Mouse (Mus musculus): ENCODE data around the gene Col5a2. TPM values are rescaled to one million over a fixed set of nuclear protein-coding genes. Genes with fewer than 3 reads are reported as not detected.
"Not testable (repeated sequence)": the region's sequence is repeated elsewhere in the genome, so short reads cannot be mapped to it uniquely, and the experiment has no call there.

The Col5a2 gene
- total RNA-seq (2021) = 10 to 100 TPM in 1 of 2 experiments, 1 to 10 TPM in 1; 9.4 to 11.5 TPM

GRCm38 (mm10) chr1:45502865-45503332, at the start of gene Col5a2:
Col5a2 (minus strand) TSS chr1:45503282.
- intact Hi-C loops (cut with DNase I) = no loop called here
- peak; percentile 11 to 55 for DNase-seq (ENCODE audit: extremely low spot score in 1 of 2, low spot score in 2 of 2)

GRCm38 (mm10) chr1:45550531-45550930, 47.4 kb upstream of the Col5a2 start:
- no peak for DNase-seq (ENCODE audit: extremely low spot score in 1 of 2, low spot score in 2 of 2)
- intact Hi-C loops (cut with DNase I) = no loop called here

- DNase-seq (ENCODE audit: extremely low spot score in 1 of 2, low spot score in 2 of 2) = no peak
- intact Hi-C loops (cut with DNase I) = no loop called here
These were observed 38.8 kb upstream of the Col5a2 start for GRCm38 (mm10) chr1:45541888-45542287.

- DNase-seq (ENCODE audit: extremely low spot score in 1 of 2, low spot score in 2 of 2) = no peak
- intact Hi-C loops (cut with DNase I) = no loop called here
These were observed 38.1 kb upstream of the Col5a2 start for GRCm38 (mm10) chr1:45541161-45541560.

- intact Hi-C loops (cut with DNase I) = no loop called here
- DNase-seq (ENCODE audit: extremely low spot score in 1 of 2, low spot score in 2 of 2) = no peak
These were observed 28.4 kb upstream of the Col5a2 start for GRCm38 (mm10) chr1:45531486-45531885.

GRCm38 (mm10) chr1:45527476-45527875, 24.4 kb upstream of the Col5a2 start:
- DNase-seq (ENCODE audit: extremely low spot score in 1 of 2, low spot score in 2 of 2); intact Hi-C loops (cut with DNase I): not testable (repeated sequence)

- no peak for DNase-seq (ENCODE audit: extremely low spot score in 1 of 2, low spot score in 2 of 2)
- intact Hi-C loops (cut with DNase I) = no loop called here
These were observed 20.5 kb upstream of the Col5a2 start for GRCm38 (mm10) chr1:45523601-45524000.

- no peak for DNase-seq (ENCODE audit: extremely low spot score in 1 of 2, low spot score in 2 of 2)
- intact Hi-C loops (cut with DNase I) = no loop called here
These were observed 18.4 kb upstream of the Col5a2 start for GRCm38 (mm10) chr1:45521486-45521885.

GRCm38 (mm10) chr1:45502241-45502741, 791 bp downstream of the Col5a2 start:
- intact Hi-C loops (cut with DNase I) = no loop called here
- DNase-seq (ENCODE audit: extremely low spot score in 1 of 2, low spot score in 2 of 2) = peak in 1 of 2 experiments; percentile 21

GRCm38 (mm10) chr1:45501437-45501836, 1.6 kb downstream of the Col5a2 start:
- intact Hi-C loops (cut with DNase I) = no loop called here
- DNase-seq (ENCODE audit: extremely low spot score in 1 of 2, low spot score in 2 of 2) = no peak

GRCm38 (mm10) chr1:45500456-45500855, 2.6 kb downstream of the Col5a2 start:
- intact Hi-C loops (cut with DNase I) = no loop called here
- no peak for DNase-seq (ENCODE audit: extremely low spot score in 1 of 2, low spot score in 2 of 2)

- intact Hi-C loops (cut with DNase I) = no loop called here
- DNase-seq (ENCODE audit: extremely low spot score in 1 of 2, low spot score in 2 of 2) = no peak
These were observed 8.1 kb downstream of the Col5a2 start for GRCm38 (mm10) chr1:45495025-45495424.

GRCm38 (mm10) chr1:45492130-45492723, 10.9 kb downstream of the Col5a2 start:
- DNase-seq (ENCODE audit: extremely low spot score in 1 of 2, low spot score in 2 of 2) = no peak
- intact Hi-C loops (cut with DNase I) = no loop called here

GRCm38 (mm10) chr1:45490451-45490850, 12.6 kb downstream of the Col5a2 start:
- intact Hi-C loops (cut with DNase I) = no loop called here
- DNase-seq (ENCODE audit: extremely low spot score in 1 of 2, low spot score in 2 of 2) = no peak

GRCm38 (mm10) chr1:45488291-45488690, 14.8 kb downstream of the Col5a2 start:
- DNase-seq (ENCODE audit: extremely low spot score in 1 of 2, low spot score in 2 of 2) = no peak
- intact Hi-C loops (cut with DNase I) = no loop called here

GRCm38 (mm10) chr1:45483001-45483400, 20.1 kb downstream of the Col5a2 start:
- no peak for DNase-seq (ENCODE audit: extremely low spot score in 1 of 2, low spot score in 2 of 2)
- intact Hi-C loops (cut with DNase I) = no loop called here

- DNase-seq (ENCODE audit: extremely low spot score in 1 of 2, low spot score in 2 of 2) = no peak
- intact Hi-C loops (cut with DNase I) = no loop called here
These were observed 21.2 kb downstream of the Col5a2 start for GRCm38 (mm10) chr1:45481876-45482275.

GRCm38 (mm10) chr1:45479087-45479486, 24.0 kb downstream of the Col5a2 start:
- no peak for DNase-seq (ENCODE audit: extremely low spot score in 1 of 2, low spot score in 2 of 2)
- intact Hi-C loops (cut with DNase I) = no loop called here

GRCm38 (mm10) chr1:45472751-45473150, 30.3 kb downstream of the Col5a2 start:
- intact Hi-C loops (cut with DNase I) = no loop called here
- DNase-seq (ENCODE audit: extremely low spot score in 1 of 2, low spot score in 2 of 2) = peak in 1 of 2 experiments; percentile 21

GRCm38 (mm10) chr1:45460767-45461166, 42.3 kb downstream of the Col5a2 start:
- intact Hi-C loops (cut with DNase I) = no loop called here
- no peak for DNase-seq (ENCODE audit: extremely low spot score in 1 of 2, low spot score in 2 of 2)

GRCm38 (mm10) chr1:45455763-45456162, 47.3 kb downstream of the Col5a2 start:
- no peak for DNase-seq (ENCODE audit: extremely low spot score in 1 of 2, low spot score in 2 of 2)

More at GRCm38 (mm10) chr1:45455763-45456162, 47.3 kb downstream of the Col5a2 start:
- intact Hi-C loops (cut with DNase I) = no loop called here
